Mouse (Mus musculus): Measurements from ENCODE around the gene Naalad2. TPM values are rescaled to one million over a fixed set of nuclear protein-coding genes. Genes with fewer than 3 reads are reported as not detected.
"Not testable (repeated sequence)": the region's sequence is repeated elsewhere in the genome, so short reads cannot be mapped to it uniquely, and the experiment has no call there.

Naalad2 gene
- polyA plus RNA-seq, 1 experiment from 2014 or later, result 1.7 TPM

GRCm38 (mm10) chr9:18291571-18292429 is 111.0 kb downstream of the Naalad2 start, which contains the start of gene Chordc1:
Gene Chordc1 (plus strand): TSS chr9:18292125.
- Histone ChIP-seq H3K9ac (peak within 1 kb of the TSS; percentile 96), H3K4me1 (peaks cover 17% of the 10 kb centered on the region), H3K27ac (peak within 1 kb of the TSS; percentile 83), H3K9me3 (replicated peaks) (no peaks in the 10 kb centered on the region), H3K36me3 (ENCODE audit: poor library complexity, severe bottlenecking) (peaks cover 4% of the 10 kb centered on the region; the same call in 1 of the 2 replicates), H3K4me3 (peak within 1 kb of the TSS; percentile 94), H3K4me2 (peak within 1 kb of the TSS; percentile 92), H3K27me3 (no peaks in the 10 kb centered on the region)
- 3% methylated on average over 49 of the region's 49 CpGs for WGBS
- peak; percentile 99 for ATAC-seq

- H3K4me1 ChIP-seq; H3K4me3 ChIP-seq; ATAC-seq; H3K27me3 ChIP-seq; H3K9me3 ChIP-seq (replicated peaks); H3K9ac ChIP-seq; H3K36me3 ChIP-seq (ENCODE audit: poor library complexity, severe bottlenecking); H3K4me2 ChIP-seq; H3K27ac ChIP-seq: not testable (repeated sequence)
- WGBS, result 29% methylated on average over 5 of the region's 5 CpGs
Observed at GRCm38 (mm10) chr9:18278693-18279092, 124.1 kb downstream of the Naalad2 start.

GRCm38 (mm10) chr9:18277497-18277896 is 125.3 kb downstream of the Naalad2 start:
- no peaks in the 10 kb centered on the region for H3K27me3 ChIP-seq
- no peaks in the 10 kb centered on the region for H3K36me3 ChIP-seq (ENCODE audit: poor library complexity, severe bottlenecking)
- no peak overlapping the region for H3K4me2 ChIP-seq
- H3K9me3 ChIP-seq (replicated peaks), result no peaks in the 10 kb centered on the region
- no peak overlapping the region for H3K4me3 ChIP-seq
- WGBS, result 60% methylated on average over 1 of the region's 1 CpGs
- H3K9ac ChIP-seq, result no peak overlapping the region
- peak; percentile 86 for ATAC-seq
- H3K27ac ChIP-seq, result no peak overlapping the region
- no peaks in the 10 kb centered on the region for H3K4me1 ChIP-seq

GRCm38 (mm10) chr9:18276844-18277243 is 126.0 kb downstream of the Naalad2 start:
- no peak for ATAC-seq
- H3K27ac ChIP-seq, result no peak overlapping the region
- WGBS, result 66% methylated on average over 2 of the region's 2 CpGs

DNA sequence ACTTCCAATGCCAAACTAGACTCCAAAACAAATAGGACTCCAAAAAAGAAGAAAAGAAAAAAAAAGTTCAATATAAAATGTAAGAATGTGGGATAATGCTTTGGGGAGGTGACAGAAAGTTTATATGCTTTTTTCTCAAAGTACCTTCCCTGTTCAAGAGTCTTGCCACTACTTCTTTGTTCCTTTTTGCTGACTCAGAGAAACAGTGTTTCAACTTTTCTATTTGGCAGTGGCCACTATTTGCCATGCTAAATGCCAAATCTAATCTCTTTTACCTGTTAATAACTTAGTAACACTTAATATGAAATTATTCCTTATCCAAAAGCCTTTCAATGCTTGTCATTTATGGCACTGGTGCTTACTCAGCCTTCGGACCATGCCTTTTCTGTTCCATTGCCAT is 126.9 kb downstream of the Naalad2 start:
- H3K9ac ChIP-seq, result no peak overlapping the region
- no peak for ATAC-seq
- WGBS, result 89% methylated on average over 1 of the region's 1 CpGs
- no peaks in the 10 kb centered on the region for H3K36me3 ChIP-seq (ENCODE audit: poor library complexity, severe bottlenecking)
- H3K4me2 ChIP-seq, result no peak overlapping the region
- H3K9me3 ChIP-seq (replicated peaks), result no peaks in the 10 kb centered on the region
- no peaks in the 10 kb centered on the region for H3K4me1 ChIP-seq
- H3K4me3 ChIP-seq, result no peak overlapping the region
- no peak overlapping the region for H3K27ac ChIP-seq
- no peaks in the 10 kb centered on the region for H3K27me3 ChIP-seq

More at GRCm38 (mm10) chr9:18276844-18277243, 126.0 kb downstream of the Naalad2 start:
- Histone ChIP-seq H3K36me3 (ENCODE audit: poor library complexity, severe bottlenecking) (no peaks in the 10 kb centered on the region), H3K4me3 (no peak overlapping the region), H3K9ac (no peak overlapping the region), H3K9me3 (replicated peaks) (no peaks in the 10 kb centered on the region), H3K27me3 (no peaks in the 10 kb centered on the region), H3K4me1 (no peaks in the 10 kb centered on the region), H3K4me2 (no peak overlapping the region)

Other genes with a start within 250 kb of the Naalad2 start
- gene Chordc1, start 110.9 kb downstream of the Naalad2 start, polyA plus RNA-seq (2015; fragmentation: Nextera tagmentation; extraction: Ambion mirVana), result 114 and 126 TPM in 2 replicates
- not detected in 2 replicates for gene Ubtfl1, start 1.4 kb upstream of the Naalad2 start, polyA plus RNA-seq (2015; fragmentation: Nextera tagmentation; extraction: Ambion mirVana)
- 0.08 and 0.21 TPM in 2 replicates for gene Mbd3l2, start 27.7 kb upstream of the Naalad2 start, polyA plus RNA-seq (2015; fragmentation: Nextera tagmentation; extraction: Ambion mirVana)
- 29.6 and 36.1 TPM in 2 replicates for gene Zfp558, start 75.3 kb upstream of the Naalad2 start, polyA plus RNA-seq (2015; fragmentation: Nextera tagmentation; extraction: Ambion mirVana)
- gene Mbd3l1, start 75.4 kb upstream of the Naalad2 start, polyA plus RNA-seq (2015; fragmentation: Nextera tagmentation; extraction: Ambion mirVana), result not detected in 2 replicates